Mouse (Mus musculus) small intestine, adult 2 months (tissue): ENCODE results near the gene Ephb3.

Experiments
- CTCF ChIP-seq: fragments of 200-500 bp; IDR thresholded peaks from 2 replicates; pipeline ENCODE4 v1.5.1; 2012; ENCODE audit warnings: low read depth, mild to moderate bottlenecking, control low read depth, inconsistent platforms, low read length, moderate library complexity, mixed read lengths; ENCODE audit not compliant: insufficient replicate concordance, insufficient read length; ENCODE audit errors: extremely low read depth
- POLR2A ChIP-seq: fragments of 200-500 bp; IDR thresholded peaks from 2 replicates; pipeline ENCODE4 v1.6.1; 2012; ENCODE audit warnings: low read depth, mild to moderate bottlenecking, control low read depth, inconsistent platforms, low read length, moderate library complexity

DNA sequence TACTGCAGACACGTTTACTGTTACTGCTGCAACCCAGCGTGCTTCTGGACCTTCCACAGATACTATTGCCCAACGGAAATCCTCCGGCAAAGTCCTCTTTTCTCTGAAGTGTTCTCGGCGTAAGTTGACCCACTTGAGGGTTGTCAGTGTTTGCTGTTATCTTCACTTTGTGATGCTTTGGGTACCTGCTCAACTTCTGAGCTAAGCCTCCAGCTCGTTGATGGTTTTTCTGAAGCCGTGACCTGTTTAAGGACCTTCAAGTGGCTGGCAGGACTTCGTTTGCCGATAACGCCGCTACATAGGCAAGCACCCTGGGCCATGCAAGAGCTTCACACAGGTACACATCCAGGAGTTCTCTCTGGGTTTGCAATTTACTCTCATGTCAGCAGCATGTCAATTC is 10.4 kb upstream of the Ephb3 start:
- TF ChIP-seq POLR2A (no peak), CTCF (no peak)
